Mouse (Mus musculus): ENCODE measurements around the gene Tas2r140. TPM values are rescaled to one million over a fixed set of nuclear protein-coding genes. Genes with fewer than 3 reads are reported as not detected.

The Tas2r140 gene
- not detected for total RNA-seq (2021)

DNA sequence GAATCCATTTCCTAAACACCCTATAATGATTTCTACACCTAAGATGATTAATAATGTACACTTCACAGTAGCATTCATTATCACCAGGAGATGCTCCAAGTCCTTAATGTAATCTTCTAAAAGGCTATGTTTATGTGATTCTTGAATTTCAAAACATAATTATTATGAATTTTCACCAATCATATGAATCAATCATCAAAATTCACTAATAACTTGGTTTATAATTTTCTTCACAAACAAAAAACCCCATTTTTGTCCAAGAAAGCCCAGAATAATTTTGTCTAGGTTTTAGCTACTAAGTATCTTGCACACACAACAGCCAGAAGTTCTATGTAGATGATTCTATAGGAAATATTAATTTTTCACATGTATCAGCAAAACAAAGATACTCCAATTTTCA lies at the start of gene Tas2r140:
Tas2r140 (minus strand) TSS at position 101 of the 400 bp plus-strand sequence.
- DNase-seq (ENCODE audit: low spot score in 2 of 2), result no peak
- intact Hi-C loops (cut with DNase I), result no loop called here

DNA sequence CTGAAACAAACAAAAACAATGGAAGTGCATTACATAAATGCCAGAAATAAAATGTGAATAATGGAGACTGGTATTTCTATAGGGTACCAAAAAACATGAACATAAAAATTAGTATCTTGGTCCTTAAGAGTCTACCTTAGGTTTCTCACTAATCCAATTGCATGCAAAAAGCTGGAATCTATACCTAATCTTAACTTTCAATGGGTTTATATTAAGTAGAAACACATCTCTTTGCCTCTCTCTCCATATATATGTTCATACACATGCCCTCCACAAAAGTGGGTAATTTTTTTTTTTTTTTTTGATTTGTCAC lies 48.9 kb upstream of the Tas2r140 start, which contains the start of gene Smim10l1:
Smim10l1 (plus strand) TSS at position 301 of the 313 bp plus-strand sequence.
- intact Hi-C loops (cut with DNase I), result no loop called here
- no peak for DNase-seq (ENCODE audit: low spot score in 2 of 2)

DNA sequence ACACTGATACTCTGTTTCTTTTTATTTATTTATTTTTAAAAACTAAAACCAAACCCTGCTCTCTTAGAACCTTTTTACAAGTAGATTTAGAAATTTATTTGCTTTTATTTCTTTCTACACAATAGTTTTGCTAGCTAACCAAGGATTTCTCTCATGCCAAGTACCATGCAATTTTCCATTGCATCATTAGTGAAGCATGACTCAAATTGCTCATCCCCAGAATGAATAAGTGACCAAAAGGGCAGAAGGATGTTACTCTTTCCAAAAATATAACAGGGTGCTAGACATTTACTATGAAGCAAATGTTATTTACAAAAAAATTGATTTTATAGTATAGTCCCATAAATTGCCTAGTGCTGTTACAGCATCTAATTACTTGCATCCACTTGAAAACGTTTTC lies 46.8 kb upstream of the Tas2r140 start:
- intact Hi-C loops (cut with DNase I), result no loop called here
- DNase-seq (ENCODE audit: low spot score in 2 of 2), result no peak

DNA sequence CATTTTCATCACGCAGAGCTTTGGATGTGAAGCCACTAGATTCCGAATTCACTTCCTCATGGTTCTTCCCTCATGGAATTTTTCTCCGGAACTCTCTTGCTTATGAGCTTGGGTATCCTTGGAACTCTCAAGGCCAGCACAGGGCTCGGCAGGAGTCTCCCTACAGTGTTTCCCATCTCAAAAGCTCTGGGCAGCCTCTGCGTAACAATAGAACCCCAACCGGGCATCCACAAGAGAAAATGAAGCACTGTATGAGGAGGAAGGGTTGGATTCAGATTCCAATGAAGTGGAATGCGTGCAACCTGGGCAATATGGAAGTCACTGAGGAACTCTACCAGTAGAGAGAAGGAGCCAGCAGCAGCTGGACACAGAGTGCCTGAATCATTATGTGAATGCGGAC lies 36.6 kb upstream of the Tas2r140 start:
- intact Hi-C loops (cut with DNase I), result no loop called here

DNA sequence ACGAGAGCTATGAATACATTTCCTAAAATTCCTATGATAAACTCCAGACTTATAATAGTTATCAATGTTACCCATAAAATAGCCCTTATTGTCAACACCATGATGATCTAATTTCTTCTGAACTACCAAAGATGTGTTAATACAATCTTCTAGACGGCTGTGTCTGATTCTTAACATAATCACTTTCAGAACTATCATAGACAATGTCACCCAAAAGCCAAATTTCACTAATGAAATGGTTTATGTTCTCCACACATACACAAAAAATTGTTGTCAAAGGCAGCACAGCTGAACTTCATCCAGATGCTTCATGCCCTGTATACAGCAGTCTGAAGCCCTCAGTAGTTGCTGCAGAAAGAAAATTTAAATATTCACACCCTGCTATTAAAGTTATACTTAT lies 18.6 kb downstream of the Tas2r140 start, which contains the start of gene Tas2r103:
Tas2r103 (minus strand) TSS at position 101 of the 400 bp plus-strand sequence.
- intact Hi-C loops (cut with DNase I), result no loop called here
- DNase-seq (ENCODE audit: low spot score in 2 of 2), result no peak

More for the DNA sequence above, 36.6 kb upstream of the Tas2r140 start:
- no peak for DNase-seq (ENCODE audit: low spot score in 2 of 2)

Other genes with a start within 250 kb of the Tas2r140 start
- not detected for gene Tas2r123, start 208.7 kb downstream of the Tas2r140 start, total RNA-seq (2021)
- not detected for gene Tas2r116, start 200.4 kb downstream of the Tas2r140 start, total RNA-seq (2021)
- gene Tas2r110, start 187.8 kb downstream of the Tas2r140 start, total RNA-seq (2021), result not detected
- not detected for gene Tas2r113, start 162.8 kb downstream of the Tas2r140 start, total RNA-seq (2021)
- not detected for gene Tas2r125, start 146.2 kb downstream of the Tas2r140 start, total RNA-seq (2021)
- not detected for gene Tas2r129, start 104.7 kb downstream of the Tas2r140 start, total RNA-seq (2021)
- not detected for gene Tas2r131, start 97.9 kb downstream of the Tas2r140 start, total RNA-seq (2021)
- gene Tas2r109, start 74.9 kb downstream of the Tas2r140 start, total RNA-seq (2021), result not detected
- gene Tas2r103, start 18.7 kb downstream of the Tas2r140 start, total RNA-seq (2021), result not detected
- gene Smim10l1, start 49.1 kb upstream of the Tas2r140 start, total RNA-seq (2021), result 10 to 100 TPM; 94.2 to 98.7 TPM
- gene 5530400C23Rik, start 236.4 kb upstream of the Tas2r140 start, total RNA-seq (2021), result not detected

All from left cerebral cortex, postnatal 36 days (tissue).